Comparison of ENCODE assay signal across 10 mouse cellular contexts in genomic region chr11:29808981-29809589, GRCm38 (mm10). TPM values are rescaled to one million over a fixed set of nuclear protein-coding genes. Genes with fewer than 3 reads are reported as not detected.
DNase-seq lines count a peak whose midpoint lies in the region; ATAC-seq and TF ChIP-seq lines count a peak whose summit lies in the region.
"Had no signal": no experiment of that assay in that cellular context is flagged by ENCODE, and none has a peak within 500 bp of the region (broad histone marks: within the 10 kb centered on the region; RNA-seq: fewer than 3 reads in every experiment).

No protein-coding gene starts in this region.

- no peak for DNase-seq in cerebellum, adult 2 months
- DNase-seq in cerebellum, adult 9-11 months = no peak
- no peak for DNase-seq in heart, postnatal 36 days
- DNase-seq in right cerebral cortex, adult 18-20 months = no peak
- DNase-seq: midbrain, embryonic 14.5 days had no signal

- 0 out of 2 replicates have a peak overlapping the region, but pooled peaks have one; percentile 1 for H3K4me2 ChIP-seq in heart, embryonic 14.5 days (ENCODE audit: low read length)
- H3K4me2 ChIP-seq in embryonic facial prominence, embryonic 15.5 days (replicated peaks) = no peak overlapping the region

- no peak for TF ChIP-seq CTCF in cerebellum, adult 2 months (IDR thresholded peaks at IDR 0.05; ENCODE audit: borderline replicate concordance, insufficient read depth, low read depth, low read length)

- H3K4me3 ChIP-seq in cerebellum, adult 2 months (replicated peaks; ENCODE audit: insufficient read depth, low read depth, low read length) = no peak overlapping the region
- no peak overlapping the region for H3K4me3 ChIP-seq in heart, embryonic 14.5 days (ENCODE audit: control insufficient read depth in 1 of 2, insufficient read depth in 1 of 2, low read depth in 1 of 2, low read length in 2 of 2)
- no peak overlapping the region for H3K4me3 ChIP-seq in embryonic facial prominence, embryonic 15.5 days (replicated peaks)
- peak overlapping the region; percentile 69 for H3K4me3 ChIP-seq in megakaryocyte, embryonic 14.5 days (replicated peaks)
- H3K4me3 ChIP-seq: erythroblast, embryonic 14.5 days had no signal

- H3K9me3 ChIP-seq in heart, embryonic 14.5 days (ENCODE audit: control insufficient read depth, low read length) = no peaks in the 10 kb centered on the region
- no peaks in the 10 kb centered on the region for H3K9me3 ChIP-seq in embryonic facial prominence, embryonic 15.5 days (replicated peaks)
- no peaks in the 10 kb centered on the region for H3K9me3 ChIP-seq in megakaryocyte, embryonic 14.5 days

- H3K27me3 ChIP-seq in cerebellum, adult 2 months (ENCODE audit: control insufficient read depth, insufficient read depth, low read length) = no peaks in the 10 kb centered on the region
- no peaks in the 10 kb centered on the region for H3K27me3 ChIP-seq in heart, embryonic 14.5 days (ENCODE audit: control insufficient read depth, insufficient read depth, low read length)
- H3K27me3 ChIP-seq in embryonic facial prominence, embryonic 15.5 days = no peaks in the 10 kb centered on the region
- H3K27me3 ChIP-seq in megakaryocyte, embryonic 14.5 days (replicated peaks) = no peaks in the 10 kb centered on the region

- no peak overlapping the region for H3K9ac ChIP-seq in heart, embryonic 14.5 days (ENCODE audit: low read length)
- H3K9ac ChIP-seq in embryonic facial prominence, embryonic 15.5 days = no peak overlapping the region

- WGBS in cerebellum, adult 2 months = 92% methylated on average over 7 of the region's 7 CpGs
- WGBS in heart, embryonic 14.5 days = 88% methylated on average over 7 of the region's 7 CpGs
- 80% methylated on average over 7 of the region's 7 CpGs for WGBS in embryonic facial prominence, embryonic 15.5 days

- peaks cover 9% of the 10 kb centered on the region for H3K4me1 ChIP-seq in cerebellum, adult 2 months (ENCODE audit: control insufficient read depth, insufficient read depth, low read length)
- peaks cover 9 to 27% of the 10 kb centered on the region in 2 experiments for H3K4me1 ChIP-seq in heart, embryonic 14.5 days (ENCODE audit: control insufficient read depth in 2 of 2, insufficient read depth in 2 of 2, low read length in 2 of 2)
- no peaks in the 10 kb centered on the region for H3K4me1 ChIP-seq in embryonic facial prominence, embryonic 15.5 days
- H3K4me1 ChIP-seq in megakaryocyte, embryonic 14.5 days = peaks cover 55% of the 10 kb centered on the region

- ATAC-seq in heart, embryonic 14.5 days (ENCODE audit: insufficient number of reproducible peaks, insufficient read depth, low FRiP score, low read depth) = no peak
- no peak for ATAC-seq in embryonic facial prominence, embryonic 15.5 days (ENCODE audit: insufficient number of reproducible peaks, low FRiP score, low TSS enrichment, low read depth)
- ATAC-seq in activated CD4-positive, CD25-positive, alpha-beta regulatory T cell, adult 4 months = no peak

- intact Hi-C loops in heart, postnatal 36 days (cut with DNase I) = no loop called here

- TF ChIP-seq POLR2A in cerebellum, adult 2 months (IDR thresholded peaks at IDR 0.05; ENCODE audit: borderline replicate concordance, insufficient read depth, low read length) = no peak

- H3K36me3 ChIP-seq in heart, embryonic 14.5 days (ENCODE audit: control insufficient read depth, insufficient read depth, low read length) = no peaks in the 10 kb centered on the region
- H3K36me3 ChIP-seq in embryonic facial prominence, embryonic 15.5 days = no peaks in the 10 kb centered on the region
- H3K36me3 ChIP-seq in megakaryocyte, embryonic 14.5 days (replicated peaks; ENCODE audit: low read length) = no peaks in the 10 kb centered on the region

- peak overlapping the region; percentile 79 for H3K27ac ChIP-seq in cerebellum, adult 2 months (ENCODE audit: insufficient read depth, low read length)
- H3K27ac ChIP-seq in heart, embryonic 14.5 days (replicated peaks in 1 of 2; ENCODE audit: control insufficient read depth in 1 of 2, insufficient read depth in 1 of 2, low read depth in 2 of 2, low read length in 2 of 2) = peak overlapping the region; percentile 68 to 71
- peak overlapping the region; percentile 51; the same call in 1 of the 2 replicates for H3K27ac ChIP-seq in embryonic facial prominence, embryonic 15.5 days (replicated peaks)

RNA-seq across cellular contexts. Expression of gene 4931440F15Rik, which starts 16.4 kb away (rescaled TPM):
- 0.67 and 1.1 TPM in 2 replicates for polyA plus RNA-seq in cerebellum, adult 2 months (2012; rRNA removed)
- 0.13 and 0.20 TPM in 2 replicates for polyA plus RNA-seq in heart, embryonic 14.5 days (2014; fragmentation: Nextera tagmentation; extraction: Ambion mirVana)
- total RNA-seq in heart, postnatal 36 days (2021) = 1 to 10 TPM; 1.8 to 2.1 TPM
- 0.24 and 0.38 TPM in 2 replicates for polyA plus RNA-seq in embryonic facial prominence, embryonic 15.5 days (2015; fragmentation: Nextera tagmentation; extraction: Ambion mirVana)
- polyA plus RNA-seq in megakaryocyte, embryonic 14.5 days (2012; ENCODE audit: insufficient read depth, low replicate concordance) = 0.37 and 2.2 TPM in 2 replicates
- not detected for polyA plus RNA-seq in activated CD4-positive, CD25-positive, alpha-beta regulatory T cell, adult 4 months (2017; shearing (Covaris generic))
- polyA plus RNA-seq: erythroblast, embryonic 14.5 days had no signal
